Mouse (Mus musculus) right cerebral cortex, postnatal 10 days (tissue): ENCODE measurements around the gene Dusp10.

Experiments used
- DNase-seq, 2 experiments: peaks; one replicate each; pipeline ENCODE4 v3.0.0; 2021; ENCODE audit warnings: low spot score in 2 of 2

Gene Dusp10

GRCm38 (mm10) chr1:184013106-184013505, at the start of gene Dusp10:
Gene Dusp10 (plus strand): TSS chr1:184013302.
- DNase-seq, result no peak

GRCm38 (mm10) chr1:183965341-183965740, 47.8 kb upstream of the Dusp10 start:
- no peak for DNase-seq

GRCm38 (mm10) chr1:183969265-183969664, 43.8 kb upstream of the Dusp10 start:
- DNase-seq, result peak in 1 of 2 experiments; percentile 25

- DNase-seq, result peak in 1 of 2 experiments; percentile 26
Measured at GRCm38 (mm10) chr1:183979814-183980243, 33.3 kb upstream of the Dusp10 start.

- peak; percentile 58 to 80 for DNase-seq
Measured at GRCm38 (mm10) chr1:183982108-183982507, 31.0 kb upstream of the Dusp10 start.

GRCm38 (mm10) chr1:183987711-183988245, 25.3 kb upstream of the Dusp10 start:
- DNase-seq, result no peak

GRCm38 (mm10) chr1:183991921-183992320, 21.2 kb upstream of the Dusp10 start:
- DNase-seq, result no peak

- no peak for DNase-seq
Measured at GRCm38 (mm10) chr1:183997207-183997606, 15.9 kb upstream of the Dusp10 start.

GRCm38 (mm10) chr1:184002470-184002869, 10.6 kb upstream of the Dusp10 start:
- peak; percentile 51 to 63 for DNase-seq

GRCm38 (mm10) chr1:184004311-184004710, 8.8 kb upstream of the Dusp10 start:
- no peak for DNase-seq

GRCm38 (mm10) chr1:184005315-184006058, 7.6 kb upstream of the Dusp10 start:
- DNase-seq, result no peak

- DNase-seq, result no peak
Measured at GRCm38 (mm10) chr1:184006086-184006485, 7.0 kb upstream of the Dusp10 start.

- no peak for DNase-seq
Measured at GRCm38 (mm10) chr1:184011311-184011710, 1.8 kb upstream of the Dusp10 start.

GRCm38 (mm10) chr1:184014091-184014490, 989 bp downstream of the Dusp10 start:
- no peak for DNase-seq

GRCm38 (mm10) chr1:184015995-184016730, 3.1 kb downstream of the Dusp10 start:
- no peak for DNase-seq

GRCm38 (mm10) chr1:184017606-184018005, 4.5 kb downstream of the Dusp10 start:
- DNase-seq, result no peak

GRCm38 (mm10) chr1:184019042-184019721, 6.1 kb downstream of the Dusp10 start:
- DNase-seq, result no peak

GRCm38 (mm10) chr1:184019722-184020107, 6.6 kb downstream of the Dusp10 start:
- no peak for DNase-seq

- no peak for DNase-seq
Measured at GRCm38 (mm10) chr1:184023971-184024370, 10.9 kb downstream of the Dusp10 start.

GRCm38 (mm10) chr1:184024631-184025030, 11.5 kb downstream of the Dusp10 start:
- DNase-seq, result no peak

GRCm38 (mm10) chr1:184025079-184025478, 12.0 kb downstream of the Dusp10 start:
- no peak for DNase-seq

GRCm38 (mm10) chr1:184027039-184027438, 13.9 kb downstream of the Dusp10 start:
- DNase-seq, result no peak
